Mouse (Mus musculus) forebrain, embryonic 13.5 days (tissue): ENCODE data around the gene Fam114a2. TPM values are rescaled to one million over a fixed set of nuclear protein-coding genes. Genes with fewer than 3 reads are reported as not detected.

Experiments used
- ATAC-seq: fragments of 200-750 bp; cut with Nextera tagmentation; 2 replicates; pipeline ENCODE4 v1.8.0; 2017
- H3K27ac ChIP-seq: fragments of 300-500 bp; sonication (generic); 2 replicates; pipeline ENCODE4 v1.5.1; 2015; ENCODE audit warnings: inconsistent platforms, mild to moderate bottlenecking, moderate library complexity
- H3K27me3 ChIP-seq: fragments of 300-500 bp; sonication (generic); 2 replicates; pipeline ENCODE4 v1.6.1; 2015; ENCODE audit warnings: mild to moderate bottlenecking, inconsistent platforms
- H3K36me3 ChIP-seq: fragments of 300-500 bp; sonication (generic); 2 replicates; pipeline ENCODE4 v1.6.1; 2015; ENCODE audit warnings: mild to moderate bottlenecking, inconsistent platforms; ENCODE audit not compliant: poor library complexity, severe bottlenecking
- H3K4me1 ChIP-seq: fragments of 300-500 bp; sonication (generic); 2 replicates; pipeline ENCODE4 v1.6.1; 2015; ENCODE audit warnings: inconsistent platforms
- H3K4me2 ChIP-seq: fragments of 300-500 bp; sonication (generic); 2 replicates; pipeline ENCODE4 v1.6.1; 2015; ENCODE audit warnings: inconsistent platforms, mild to moderate bottlenecking, moderate library complexity
- H3K4me3 ChIP-seq: fragments of 300-500 bp; sonication (generic); 2 replicates; pipeline ENCODE4 v1.5.1; 2015; ENCODE audit warnings: mild to moderate bottlenecking, inconsistent platforms
- H3K9ac ChIP-seq: fragments of 300-500 bp; sonication (generic); 2 replicates; pipeline ENCODE4 v1.6.1; 2015; ENCODE audit warnings: mild to moderate bottlenecking, inconsistent platforms
- H3K9me3 ChIP-seq: fragments of 300-500 bp; sonication (generic); replicated peaks from 2 replicates; pipeline ENCODE4 v1.6.1; 2016; ENCODE audit warnings: inconsistent platforms
- WGBS: fragments of 180-500 bp; shearing (Covaris S2); methylation state at CpG from one replicate; pipeline ENCODE4 v1.1.7; 2015; 5-methylcytosine and 5-hydroxymethylcytosine counted together
- polyA plus RNA-seq: library from polyadenylated mRNA; unstranded; fragments of >200 nt; fragmentation: Nextera tagmentation; extraction: Ambion mirVana; gene quantifications from 2 replicates; pipeline ENCODE4 v1.2.1, GENCODE M21; 2015

Gene Fam114a2
- polyA plus RNA-seq, 1 experiment from 2014 or later, result 92.9 TPM

- no peak for ATAC-seq
- H3K9me3 ChIP-seq, result no peaks in the 10 kb centered on the region
- H3K27me3 ChIP-seq, result no peaks in the 10 kb centered on the region
- no peak overlapping the region for H3K4me2 ChIP-seq
- peaks cover 26% of the 10 kb centered on the region for H3K4me1 ChIP-seq
- peaks cover 18% of the 10 kb centered on the region; the same call in 1 of the 2 replicates for H3K36me3 ChIP-seq
- no peak overlapping the region for H3K4me3 ChIP-seq
- 72% methylated on average over 5 of the region's 5 CpGs for WGBS
- no peak overlapping the region for H3K27ac ChIP-seq
- no peak overlapping the region for H3K9ac ChIP-seq
Observed at GRCm38 (mm10) chr11:57535912-57536311, 17.5 kb upstream of the Fam114a2 start.

- H3K4me2 ChIP-seq, result no peak overlapping the region
- H3K9me3 ChIP-seq, result no peaks in the 10 kb centered on the region
- no peak for ATAC-seq
- H3K4me1 ChIP-seq, result peaks cover 17% of the 10 kb centered on the region
- H3K9ac ChIP-seq, result no peak overlapping the region
- 87% methylated on average over 4 of the region's 4 CpGs for WGBS
- H3K36me3 ChIP-seq, result peaks cover 46% of the 10 kb centered on the region
- H3K27ac ChIP-seq, result peak overlapping the region; percentile 89
- H3K27me3 ChIP-seq, result no peaks in the 10 kb centered on the region
- H3K4me3 ChIP-seq, result no peak overlapping the region
Observed at GRCm38 (mm10) chr11:57532306-57532705, 13.9 kb upstream of the Fam114a2 start.

GRCm38 (mm10) chr11:57531300-57531950 is 13.0 kb upstream of the Fam114a2 start:
- H3K27me3 ChIP-seq, result no peaks in the 10 kb centered on the region
- H3K27ac ChIP-seq, result peak overlapping the region; percentile 89
- H3K36me3 ChIP-seq, result peaks cover 46% of the 10 kb centered on the region
- peak; percentile 88 for ATAC-seq
- H3K4me2 ChIP-seq, result peak overlapping the region; percentile 23
- no peak overlapping the region for H3K4me3 ChIP-seq
- H3K9me3 ChIP-seq, result no peaks in the 10 kb centered on the region
- peaks cover 17% of the 10 kb centered on the region for H3K4me1 ChIP-seq
- H3K9ac ChIP-seq, result no peak overlapping the region
- WGBS, result 30% methylated on average over 11 of the region's 11 CpGs

- Histone ChIP-seq H3K4me2 (no peak overlapping the region), H3K9me3 (no peaks in the 10 kb centered on the region), H3K4me1 (peaks cover 17% of the 10 kb centered on the region), H3K27ac (no peak overlapping the region), H3K27me3 (no peaks in the 10 kb centered on the region), H3K36me3 (peaks cover 43% of the 10 kb centered on the region), H3K9ac (no peak overlapping the region), H3K4me3 (no peak overlapping the region)
- WGBS, result 84% methylated on average over 3 of the region's 3 CpGs
- ATAC-seq, result no peak
Observed at GRCm38 (mm10) chr11:57529111-57529510, 10.7 kb upstream of the Fam114a2 start.

- ATAC-seq, result no peak
- 83% methylated on average over 4 of the region's 4 CpGs for WGBS
- Histone ChIP-seq H3K9me3 (no peaks in the 10 kb centered on the region), H3K4me3 (no peak overlapping the region), H3K27me3 (no peaks in the 10 kb centered on the region), H3K36me3 (peaks cover 31% of the 10 kb centered on the region), H3K4me1 (peaks cover 17% of the 10 kb centered on the region), H3K27ac (no peak overlapping the region), H3K4me2 (no peak overlapping the region), H3K9ac (no peak overlapping the region)
Observed at GRCm38 (mm10) chr11:57527506-57527905, 9.1 kb upstream of the Fam114a2 start.

- Histone ChIP-seq H3K27ac (no peak overlapping the region), H3K4me2 (no peak overlapping the region), H3K4me3 (no peak overlapping the region), H3K4me1 (peaks cover 2% of the 10 kb centered on the region), H3K27me3 (no peaks in the 10 kb centered on the region), H3K9me3 (no peaks in the 10 kb centered on the region), H3K36me3 (peaks cover 32% of the 10 kb centered on the region), H3K9ac (no peak overlapping the region)
- no peak for ATAC-seq
- 88% methylated on average over 3 of the region's 3 CpGs for WGBS
Observed at GRCm38 (mm10) chr11:57525900-57526299, 7.5 kb upstream of the Fam114a2 start.

GRCm38 (mm10) chr11:57524597-57524996 is 6.2 kb upstream of the Fam114a2 start:
- H3K36me3 ChIP-seq, result peaks cover 22% of the 10 kb centered on the region
- no peak overlapping the region for H3K4me2 ChIP-seq
- H3K4me1 ChIP-seq, result peaks cover 4% of the 10 kb centered on the region; the same call in 1 of the 2 replicates
- H3K9ac ChIP-seq, result no peak overlapping the region
- no peaks in the 10 kb centered on the region for H3K27me3 ChIP-seq
- ATAC-seq, result no peak
- H3K4me3 ChIP-seq, result no peak overlapping the region
- no peaks in the 10 kb centered on the region for H3K9me3 ChIP-seq
- no peak overlapping the region for H3K27ac ChIP-seq

- H3K4me3 ChIP-seq, result no peak overlapping the region
- H3K9ac ChIP-seq, result no peak overlapping the region
- no peak for ATAC-seq
- no peak overlapping the region for H3K4me2 ChIP-seq
- H3K36me3 ChIP-seq, result peaks cover 12% of the 10 kb centered on the region
- no peaks in the 10 kb centered on the region for H3K27me3 ChIP-seq
- WGBS, result 94% methylated on average over 3 of the region's 3 CpGs
- no peaks in the 10 kb centered on the region for H3K9me3 ChIP-seq
- H3K27ac ChIP-seq, result no peak overlapping the region
- peaks cover 10% of the 10 kb centered on the region for H3K4me1 ChIP-seq
Observed at GRCm38 (mm10) chr11:57523418-57523817, 5.0 kb upstream of the Fam114a2 start.

- 87% methylated on average over 7 of the region's 7 CpGs for WGBS
- Histone ChIP-seq H3K4me2 (no peak overlapping the region), H3K4me1 (peaks cover 19% of the 10 kb centered on the region), H3K4me3 (no peak overlapping the region), H3K27ac (no peak overlapping the region), H3K9me3 (no peaks in the 10 kb centered on the region), H3K27me3 (no peaks in the 10 kb centered on the region), H3K9ac (no peak overlapping the region), H3K36me3 (peaks cover 5% of the 10 kb centered on the region; the same call in 1 of the 2 replicates)
- ATAC-seq, result peak; percentile 50; the same call in 1 of the 2 replicates
Observed at GRCm38 (mm10) chr11:57522046-57522445, 3.6 kb upstream of the Fam114a2 start.

- no peak overlapping the region for H3K27ac ChIP-seq
- WGBS, result 74% methylated on average over 3 of the region's 3 CpGs
Observed at GRCm38 (mm10) chr11:57521206-57521605, 2.8 kb upstream of the Fam114a2 start.

GRCm38 (mm10) chr11:57519304-57519703 is 887 bp upstream of the Fam114a2 start:
- H3K36me3 ChIP-seq, result peaks cover 5% of the 10 kb centered on the region; the same call in 1 of the 2 replicates
- H3K9me3 ChIP-seq, result no peaks in the 10 kb centered on the region
- 72% methylated on average over 5 of the region's 5 CpGs for WGBS
- ATAC-seq, result no peak
- no peaks in the 10 kb centered on the region for H3K27me3 ChIP-seq
- H3K9ac ChIP-seq, result peak overlapping the region; percentile 90
- H3K4me1 ChIP-seq, result peaks cover 23% of the 10 kb centered on the region
- peak overlapping the region; percentile 74 for H3K4me2 ChIP-seq
- H3K27ac ChIP-seq, result no peak overlapping the region
- peak overlapping the region; percentile 96 for H3K4me3 ChIP-seq

More at GRCm38 (mm10) chr11:57521206-57521605, 2.8 kb upstream of the Fam114a2 start:
- Histone ChIP-seq H3K9me3 (no peaks in the 10 kb centered on the region), H3K27me3 (no peaks in the 10 kb centered on the region), H3K4me3 (no peak overlapping the region), H3K4me1 (peaks cover 23% of the 10 kb centered on the region), H3K36me3 (peaks cover 5% of the 10 kb centered on the region; the same call in 1 of the 2 replicates), H3K4me2 (no peak overlapping the region), H3K9ac (no peak overlapping the region)
- ATAC-seq, result no peak

- Histone ChIP-seq H3K36me3 (peaks cover 5% of the 10 kb centered on the region; the same call in 1 of the 2 replicates), H3K9ac (peak overlapping the region; percentile 90), H3K9me3 (no peaks in the 10 kb centered on the region), H3K27me3 (no peaks in the 10 kb centered on the region), H3K27ac (peak overlapping the region; percentile 27), H3K4me2 (peak overlapping the region; percentile 74), H3K4me1 (peaks cover 23% of the 10 kb centered on the region), H3K4me3 (peak overlapping the region; percentile 96)
- peak; percentile 53 for ATAC-seq
- under 1% methylated on average over 15 of the region's 16 CpGs for WGBS
Observed at GRCm38 (mm10) chr11:57518751-57519148, 333 bp upstream of the Fam114a2 start.
